Mouse (Mus musculus) adrenal gland, adult 8-10 months (tissue): Measurements from ENCODE around the gene Fam171a1. TPM values are rescaled to one million over a fixed set of nuclear protein-coding genes. Genes with fewer than 3 reads are reported as not detected.

Source experiments
- DNase-seq: peaks from one replicate; pipeline ENCODE4 v3.0.0; 2022
- total RNA-seq, 4 experiments: library from RNA; stranded (reverse); gene quantifications; 2 replicates each; pipeline ENCODE4 v1.2.4; 2022

Gene Fam171a1
- total RNA-seq, 4 experiments from 2014 or later: 27.0 to 39.4 (median 35.4) TPM

GRCm38 (mm10) chr2:3138308-3138707 lies 24.3 kb downstream of the Fam171a1 start:
- no peak for DNase-seq

GRCm38 (mm10) chr2:3139065-3139464 lies 25.0 kb downstream of the Fam171a1 start:
- DNase-seq: no peak

- no peak for DNase-seq
These were observed 25.6 kb downstream of the Fam171a1 start for GRCm38 (mm10) chr2:3139578-3139977.

GRCm38 (mm10) chr2:3140585-3140984 lies 26.6 kb downstream of the Fam171a1 start:
- no peak for DNase-seq

GRCm38 (mm10) chr2:3141804-3142203 lies 27.8 kb downstream of the Fam171a1 start:
- DNase-seq: no peak

GRCm38 (mm10) chr2:3144291-3144690 lies 30.3 kb downstream of the Fam171a1 start:
- DNase-seq: peak; percentile 54

- no peak for DNase-seq
These were observed 33.6 kb downstream of the Fam171a1 start for GRCm38 (mm10) chr2:3147550-3148157.

GRCm38 (mm10) chr2:3148731-3149130 lies 34.7 kb downstream of the Fam171a1 start:
- no peak for DNase-seq

GRCm38 (mm10) chr2:3150324-3150723 lies 36.3 kb downstream of the Fam171a1 start:
- DNase-seq: no peak

GRCm38 (mm10) chr2:3151336-3151735 lies 37.3 kb downstream of the Fam171a1 start:
- no peak for DNase-seq

- no peak for DNase-seq
These were observed 40.2 kb downstream of the Fam171a1 start for GRCm38 (mm10) chr2:3154091-3154665.

- no peak for DNase-seq
These were observed 41.0 kb downstream of the Fam171a1 start for GRCm38 (mm10) chr2:3154986-3155385.

GRCm38 (mm10) chr2:3157030-3157429 lies 43.0 kb downstream of the Fam171a1 start:
- DNase-seq: no peak

GRCm38 (mm10) chr2:3157661-3158344 lies 43.8 kb downstream of the Fam171a1 start:
- DNase-seq: peak; percentile 45

GRCm38 (mm10) chr2:3158682-3159412 lies 44.8 kb downstream of the Fam171a1 start:
- DNase-seq: no peak

GRCm38 (mm10) chr2:3161578-3161977 lies 47.6 kb downstream of the Fam171a1 start:
- DNase-seq: no peak

- DNase-seq: no peak
These were observed 49.6 kb downstream of the Fam171a1 start for GRCm38 (mm10) chr2:3163501-3164076.

GRCm38 (mm10) chr2:3165037-3165600 lies 51.1 kb downstream of the Fam171a1 start:
- DNase-seq: no peak

- DNase-seq: no peak
These were observed 52.0 kb downstream of the Fam171a1 start for GRCm38 (mm10) chr2:3165890-3166605.

GRCm38 (mm10) chr2:3168719-3169402 lies 54.8 kb downstream of the Fam171a1 start:
- DNase-seq: no peak

- DNase-seq: no peak
These were observed 55.4 kb downstream of the Fam171a1 start for GRCm38 (mm10) chr2:3169403-3169747.
